In genomic region chr9:32181170-32181569, GRCm38 (mm10) we compare ENCODE assay signal across 17 mouse cellular contexts.
"Had no signal": no experiment of that assay in that cellular context is flagged by ENCODE, and none has a peak within 500 bp of the region (broad histone marks: within the 10 kb centered on the region; RNA-seq: fewer than 3 reads in every experiment).

No protein-coding gene starts in this region.

- DNase-seq: gastrocnemius, adult 2 months; gastrocnemius, postnatal 10 days; gastrocnemius, postnatal 36 days; heart, adult 18-20 months; heart, postnatal 10 days; kidney, adult 18-20 months; kidney, adult 8-10 months; kidney, postnatal 10 days; kidney, postnatal 36 days; layer of hippocampus, adult 9-11 months; layer of hippocampus, postnatal 36 days; liver; liver, embryonic 13.5 days had no signal

- ATAC-seq: hindbrain, embryonic 16.5 days; inflammation-experienced regulatory T-cells, adult 6 months; intestine, embryonic 15.5 days; intestine, postnatal 0 days had no signal
